Mouse (Mus musculus): ENCODE measurements around the gene Scai. TPM values are rescaled to one million over a fixed set of nuclear protein-coding genes. Genes with fewer than 3 reads are reported as not detected.

Scai gene
- polyA plus RNA-seq, 1 experiment from 2014 or later = 4.7 TPM

Other genes starting within 250 kb of the Scai start
- gene Wdr38, start 193.3 kb downstream of the Scai start, polyA plus RNA-seq (2014; fragmentation: Nextera tagmentation; extraction: Ambion mirVana) = 1.4 TPM in 2 replicates
- gene Arpc5l, start 185.4 kb downstream of the Scai start, polyA plus RNA-seq (2014; fragmentation: Nextera tagmentation; extraction: Ambion mirVana) = 113 and 128 TPM in 2 replicates
- 1,321 and 1,382 TPM in 2 replicates for gene Rpl35, start 185.1 kb downstream of the Scai start, polyA plus RNA-seq (2014; fragmentation: Nextera tagmentation; extraction: Ambion mirVana)
- 18.2 and 20.8 TPM in 2 replicates for gene Golga1, start 125.2 kb downstream of the Scai start, polyA plus RNA-seq (2014; fragmentation: Nextera tagmentation; extraction: Ambion mirVana)
- gene Ppp6c, start 35.7 kb upstream of the Scai start, polyA plus RNA-seq (2014; fragmentation: Nextera tagmentation; extraction: Ambion mirVana) = 82.7 and 89.4 TPM in 2 replicates